Mouse (Mus musculus): ENCODE results near the gene Tceal8. TPM values are rescaled to one million over a fixed set of nuclear protein-coding genes. Genes with fewer than 3 reads are reported as not detected.
A peak's percentile ranks its signal among the peaks of the same experiment; 100 is the strongest.
"Not testable (repeated sequence)": the region's sequence is repeated elsewhere in the genome, so short reads cannot be mapped to it uniquely, and the experiment has no call there.

Tceal8 gene
- 206 and 225 TPM in 2 replicates for polyA plus RNA-seq (2015; fragmentation: Nextera tagmentation; extraction: Ambion mirVana)

DNA sequence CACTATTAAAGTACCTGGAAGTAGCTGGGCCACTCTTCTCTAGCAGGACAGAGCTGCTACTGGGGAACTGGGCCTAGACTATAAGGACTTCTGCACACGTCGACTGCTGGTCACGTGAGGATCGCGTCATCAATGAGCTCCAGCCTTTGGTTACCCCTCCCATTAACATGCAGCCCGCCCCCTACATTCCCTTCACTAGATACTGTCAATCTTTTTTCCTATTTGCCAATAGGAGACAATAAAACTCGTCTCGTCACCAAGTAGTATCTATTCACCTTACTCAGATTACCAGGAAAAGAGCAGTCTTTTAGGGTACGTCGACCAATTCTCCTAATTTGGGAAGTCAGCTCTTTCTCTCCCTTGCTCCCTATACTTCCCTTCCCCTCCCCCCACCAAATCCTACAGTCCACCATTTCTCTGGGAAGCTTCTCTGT, at the start of gene Tceal8:
Gene Tceal8, minus strand, starts transcription at position 225 of the 434 bp plus-strand sequence.
- Histone ChIP-seq H3K27me3 (no peaks in the 10 kb centered on the region), H3K9me3 (no peaks in the 10 kb centered on the region), H3K4me2 (peak within 1 kb of the TSS; percentile 41), H3K4me1 (0 out of 2 replicates have a peak, but pooled peaks cover 2% of the 10 kb centered on the region), H3K4me3 (peak within 1 kb of the TSS; percentile 52), H3K36me3 (no peaks in the 10 kb centered on the region), H3K27ac (peak within 1 kb of the TSS; percentile 89), H3K9ac (peak within 1 kb of the TSS; percentile 57)
- whole genome bisulfite sequencing, result 25% methylated on average over 10 of the region's 10 CpGs
- peak; percentile 98 for ATAC-seq (ENCODE audit: insufficient number of reproducible peaks, low FRiP score, low TSS enrichment, low read depth)

DNA sequence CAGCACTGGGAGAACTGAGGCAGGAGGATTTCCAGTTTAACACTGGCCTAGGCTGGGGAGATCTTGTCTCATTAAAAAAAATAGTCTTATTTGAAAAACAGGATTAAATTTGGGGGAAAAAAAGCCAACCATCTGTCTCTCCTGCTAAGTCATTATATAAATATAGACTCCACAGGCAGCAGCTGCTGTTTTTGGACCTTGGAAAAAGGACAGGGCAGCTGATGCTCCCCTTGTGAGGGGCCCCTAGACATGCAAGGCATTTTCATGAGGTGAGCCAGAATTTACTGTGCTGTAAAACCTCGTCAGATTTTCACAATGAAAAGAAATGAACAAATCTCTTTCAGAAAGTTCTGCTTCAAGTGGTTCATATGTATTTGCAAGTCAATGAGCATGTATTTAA, 44.2 kb upstream of the Tceal8 start:
- H3K27ac ChIP-seq, result no peak overlapping the region
- no peaks in the 10 kb centered on the region for H3K36me3 ChIP-seq
- H3K9me3 ChIP-seq, result no peaks in the 10 kb centered on the region
- no peak overlapping the region for H3K4me3 ChIP-seq
- no peak overlapping the region for H3K9ac ChIP-seq
- H3K4me1 ChIP-seq, result no peaks in the 10 kb centered on the region
- WGBS, result 25% methylated on average over 1 of the region's 1 CpGs
- no peak for ATAC-seq (ENCODE audit: insufficient number of reproducible peaks, low FRiP score, low TSS enrichment, low read depth)
- H3K27me3 ChIP-seq, result no peaks in the 10 kb centered on the region; the same call in 1 of the 2 replicates
- no peak overlapping the region for H3K4me2 ChIP-seq

DNA sequence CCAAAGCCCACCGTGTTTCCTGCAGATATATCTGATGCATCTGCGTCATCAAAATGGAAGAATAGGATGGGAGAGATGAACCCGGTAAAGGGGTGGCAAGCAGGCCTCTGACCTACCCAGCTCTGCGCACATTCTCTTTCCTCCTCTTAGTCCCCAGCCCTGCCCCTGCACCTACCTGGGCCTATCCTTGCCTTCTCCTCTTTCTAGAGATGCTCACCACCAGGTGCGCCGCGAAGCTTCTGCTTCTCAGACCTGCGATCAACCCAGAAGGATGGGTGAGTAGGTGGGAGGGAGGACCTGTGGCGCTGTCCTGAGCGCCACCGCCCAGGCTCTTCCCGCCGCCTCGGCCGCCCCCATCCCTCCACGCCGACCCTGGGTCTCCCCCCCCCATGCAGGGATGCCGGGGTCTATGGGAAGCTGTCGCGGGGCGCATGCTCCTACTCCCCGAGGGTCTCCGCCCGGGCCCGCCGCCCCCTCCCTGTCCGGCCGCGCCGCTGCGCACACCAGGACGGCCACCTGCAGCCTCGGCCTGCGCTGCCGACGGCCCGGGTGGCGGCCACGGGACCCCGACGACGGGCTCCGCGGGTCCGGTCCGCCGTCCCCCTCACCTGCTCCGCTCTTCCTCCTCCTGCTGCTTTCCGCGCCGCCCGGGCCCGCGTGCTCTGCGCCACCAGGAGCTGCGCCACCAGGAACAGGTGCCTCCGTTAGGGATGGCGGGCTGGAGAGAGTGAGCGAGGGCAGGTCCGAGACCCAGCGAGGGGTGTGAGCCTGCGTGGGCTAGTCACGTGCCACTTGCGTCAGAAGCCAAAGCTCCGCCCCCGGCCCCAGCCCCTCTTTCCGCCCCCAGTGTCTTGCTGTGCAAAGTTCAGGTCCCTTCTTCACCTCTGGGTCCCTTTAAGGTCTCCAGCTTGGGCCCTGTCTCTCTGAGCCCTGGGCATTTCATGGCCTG, 42.9 kb upstream of the Tceal8 start, which contains the start of the genes Tceal7 and Bex1:
Gene Tceal7, plus strand, starts transcription at position 51 of the 949 bp plus-strand sequence.
Gene Bex1, minus strand, starts transcription at position 785 of the 949 bp plus-strand sequence.
- H3K9ac ChIP-seq, H3K36me3 ChIP-seq, H3K9me3 ChIP-seq, H3K4me1 ChIP-seq, H3K27ac ChIP-seq, H3K27me3 ChIP-seq: not testable (repeated sequence)
- Histone ChIP-seq H3K4me2 (peak within 1 kb of the TSS; percentile 42), H3K4me3 (peak within 1 kb of the TSS; percentile 34)
- ATAC-seq (ENCODE audit: insufficient number of reproducible peaks, low FRiP score, low TSS enrichment, low read depth), result 0 out of 2 replicates have a peak, but pooled peaks have one; percentile 40
- WGBS, result 30% methylated on average over 10 of the region's 67 CpGs

DNA sequence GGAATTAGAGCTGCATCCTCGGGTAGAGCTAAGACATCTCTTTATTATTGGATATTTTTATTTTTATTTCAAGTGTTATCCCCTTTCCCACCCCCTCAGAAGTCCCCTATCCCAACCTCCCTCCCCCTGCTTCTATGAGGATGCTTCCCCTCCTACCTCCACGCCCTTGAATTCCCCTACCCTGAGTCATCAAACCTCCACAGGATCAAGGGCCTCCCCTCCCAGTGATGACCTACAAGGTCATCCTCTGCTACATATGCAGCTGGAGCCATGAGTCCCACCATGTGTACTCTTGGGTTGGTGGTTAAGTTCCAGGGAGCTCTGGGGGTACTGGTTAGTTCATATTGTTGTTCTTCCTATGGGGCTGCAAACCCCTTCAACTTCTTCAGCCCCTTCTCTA, 41.3 kb upstream of the Tceal8 start:
- Histone ChIP-seq H3K36me3 (no peaks in the 10 kb centered on the region), H3K4me3 (no peak overlapping the region), H3K27me3 (no peaks in the 10 kb centered on the region), H3K4me2 (no peak overlapping the region), H3K27ac (no peak overlapping the region), H3K9ac (no peak overlapping the region), H3K4me1 (no peaks in the 10 kb centered on the region), H3K9me3 (no peaks in the 10 kb centered on the region)
- ATAC-seq (ENCODE audit: insufficient number of reproducible peaks, low FRiP score, low TSS enrichment, low read depth), result no peak
- whole genome bisulfite sequencing, result 63% methylated on average over 2 of the region's 2 CpGs

DNA sequence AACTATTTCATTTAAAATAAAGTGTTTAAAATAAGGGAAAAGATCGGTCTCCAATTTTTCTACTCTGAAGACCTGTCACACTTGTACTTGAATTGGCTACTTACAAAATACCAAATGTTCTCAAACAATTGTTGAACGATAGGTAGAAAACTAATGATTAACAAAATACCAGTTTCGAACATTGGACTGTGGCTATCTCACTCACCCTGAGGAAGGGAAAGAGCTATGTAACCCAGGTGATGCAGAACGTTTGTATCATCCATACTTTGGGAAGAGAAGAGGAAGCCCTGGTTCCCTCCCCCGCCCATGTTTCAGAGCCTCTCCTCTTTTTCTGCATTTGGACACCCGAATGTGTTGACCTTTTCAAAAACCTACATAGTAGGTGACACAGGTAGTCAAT, 32.3 kb upstream of the Tceal8 start:
- no peaks in the 10 kb centered on the region for H3K9me3 ChIP-seq
- no peak overlapping the region for H3K27ac ChIP-seq
- H3K27me3 ChIP-seq, result peaks cover 3% of the 10 kb centered on the region; the same call in 1 of the 2 replicates
- H3K4me1 ChIP-seq, result no peaks in the 10 kb centered on the region
- H3K9ac ChIP-seq, result no peak overlapping the region
- ATAC-seq (ENCODE audit: insufficient number of reproducible peaks, low FRiP score, low TSS enrichment, low read depth), result no peak
- no peak overlapping the region for H3K4me2 ChIP-seq
- WGBS, result 79% methylated on average over 6 of the region's 6 CpGs
- H3K36me3 ChIP-seq, result no peaks in the 10 kb centered on the region
- H3K4me3 ChIP-seq, result no peak overlapping the region

DNA sequence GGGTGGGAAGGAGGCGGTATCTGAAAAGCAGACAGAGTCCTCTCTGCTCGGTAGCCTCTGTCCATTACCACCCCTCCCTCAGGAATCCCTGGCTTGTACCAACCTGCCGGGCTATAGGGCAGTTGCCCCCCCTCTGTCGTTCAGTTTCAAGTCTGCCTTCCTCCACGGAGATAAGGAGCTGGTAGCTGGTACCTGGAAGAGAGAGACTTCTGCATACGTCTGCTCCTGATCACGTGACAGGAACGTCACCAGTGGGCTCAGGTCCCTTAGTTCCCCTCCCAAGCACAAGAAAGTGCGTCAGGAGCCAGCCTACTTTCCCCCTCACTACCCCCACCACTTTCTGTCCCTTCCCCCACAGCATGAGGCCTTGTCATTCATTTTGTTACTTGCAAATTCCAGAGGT, 31.5 kb upstream of the Tceal8 start, which contains the start of gene Tceal5:
Gene Tceal5, minus strand, starts transcription at position 213 of the 403 bp plus-strand sequence.
- Histone ChIP-seq H3K4me3 (peak within 1 kb of the TSS; percentile 44), H3K9me3 (no peaks in the 10 kb centered on the region), H3K36me3 (no peaks in the 10 kb centered on the region), H3K4me1 (no peaks in the 10 kb centered on the region), H3K27ac (no peak within 1 kb of the TSS), H3K27me3 (peaks cover 3% of the 10 kb centered on the region; the same call in 1 of the 2 replicates), H3K4me2 (peak within 1 kb of the TSS; percentile 52), H3K9ac (no peak within 1 kb of the TSS)
- 24% methylated on average over 9 of the region's 9 CpGs for WGBS
- no peak for ATAC-seq (ENCODE audit: insufficient number of reproducible peaks, low FRiP score, low TSS enrichment, low read depth)

DNA sequence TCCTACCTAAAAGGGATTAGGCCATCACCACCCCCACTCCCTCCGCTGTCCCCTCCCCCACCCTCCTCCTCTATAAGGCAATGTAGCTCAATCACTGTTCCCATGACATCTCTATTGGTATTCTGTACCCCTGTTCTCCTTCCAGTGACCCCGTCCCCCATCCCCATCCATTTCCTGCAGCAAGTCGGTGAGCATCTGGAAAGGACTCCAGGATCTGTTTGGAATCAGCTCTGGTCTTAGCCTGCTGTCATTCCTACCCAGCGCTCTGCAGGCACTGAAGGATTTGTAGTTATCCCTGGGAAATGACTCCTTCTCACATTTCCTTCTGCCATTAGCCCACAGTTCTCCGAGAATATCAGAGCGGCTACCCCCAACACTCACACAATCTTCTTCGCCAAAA, 31.1 kb upstream of the Tceal8 start:
- H3K4me3 ChIP-seq, result peak overlapping the region; percentile 44
- H3K9ac ChIP-seq, result no peak overlapping the region
- 22% methylated on average over 7 of the region's 7 CpGs for WGBS
- no peaks in the 10 kb centered on the region for H3K9me3 ChIP-seq
- no peak for ATAC-seq (ENCODE audit: insufficient number of reproducible peaks, low FRiP score, low TSS enrichment, low read depth)
- no peak overlapping the region for H3K27ac ChIP-seq
- peaks cover 3% of the 10 kb centered on the region; the same call in 1 of the 2 replicates for H3K27me3 ChIP-seq
- no peaks in the 10 kb centered on the region for H3K36me3 ChIP-seq
- H3K4me2 ChIP-seq, result peak overlapping the region; percentile 52
- no peaks in the 10 kb centered on the region for H3K4me1 ChIP-seq

DNA sequence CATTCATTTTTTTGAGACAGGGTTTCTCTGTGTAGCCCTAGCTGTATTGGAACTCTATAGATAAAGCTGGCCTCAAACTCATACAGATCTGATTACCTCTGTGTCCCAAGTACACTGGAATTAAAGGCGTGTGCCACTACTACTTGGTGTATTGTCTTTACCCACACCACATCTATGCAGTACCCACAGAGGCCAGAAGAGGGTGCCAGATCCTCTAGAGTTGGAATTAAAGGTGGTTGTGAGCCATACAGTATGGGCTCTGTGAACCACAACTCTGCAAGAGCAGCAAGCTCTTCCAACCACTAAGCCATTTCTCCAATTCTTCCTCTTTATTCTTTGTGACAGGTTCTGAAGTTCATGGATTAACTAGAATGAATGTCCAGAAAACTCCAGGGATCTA, 24.7 kb upstream of the Tceal8 start:
- no peak overlapping the region for H3K27ac ChIP-seq
- no peak overlapping the region for H3K4me2 ChIP-seq
- no peaks in the 10 kb centered on the region for H3K36me3 ChIP-seq
- H3K27me3 ChIP-seq, result no peaks in the 10 kb centered on the region
- H3K9me3 ChIP-seq, result no peaks in the 10 kb centered on the region
- ATAC-seq (ENCODE audit: insufficient number of reproducible peaks, low FRiP score, low TSS enrichment, low read depth), result no peak
- H3K4me3 ChIP-seq, result no peak overlapping the region
- H3K9ac ChIP-seq, result no peak overlapping the region
- H3K4me1 ChIP-seq, result no peaks in the 10 kb centered on the region
- WGBS, result 44% methylated on average over 1 of the region's 1 CpGs

DNA sequence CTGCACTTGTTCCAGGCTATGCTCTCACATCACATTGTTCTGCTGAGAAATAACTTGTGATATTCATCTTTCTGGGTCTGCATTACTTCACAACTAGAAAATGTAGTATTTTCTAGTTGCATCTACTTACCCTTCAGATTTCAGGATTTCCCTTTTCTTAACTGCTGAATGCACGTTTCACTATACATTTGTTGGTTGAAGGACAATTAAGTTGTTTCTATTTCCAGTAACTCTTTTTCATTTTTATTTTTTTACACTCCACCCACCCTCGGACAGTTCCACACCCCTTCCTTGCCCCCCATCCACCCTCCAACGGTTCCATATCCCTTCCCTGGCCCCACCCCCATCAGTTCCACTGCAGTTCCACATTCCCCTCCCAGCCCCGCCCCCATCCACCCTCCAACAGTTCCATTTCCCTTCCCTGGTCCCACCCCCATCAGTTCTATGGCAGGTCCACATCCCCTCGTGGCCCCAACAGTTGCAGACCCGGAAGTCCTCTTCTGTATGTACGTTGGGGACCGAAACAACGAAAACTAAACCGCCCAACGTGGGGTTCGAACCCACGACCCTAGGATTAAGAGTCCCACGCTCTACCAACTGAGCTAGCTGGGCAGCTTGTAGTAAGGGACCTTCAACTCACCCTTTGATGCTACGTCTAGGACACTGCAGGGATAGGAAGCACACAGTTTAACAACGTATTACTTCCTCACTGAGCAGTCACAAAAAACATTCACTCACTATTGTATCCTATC, 23.2 kb upstream of the Tceal8 start:
- Histone ChIP-seq H3K36me3 (no peaks in the 10 kb centered on the region), H3K9me3 (no peaks in the 10 kb centered on the region), H3K4me3 (no peak overlapping the region), H3K4me2 (no peak overlapping the region), H3K4me1 (no peaks in the 10 kb centered on the region), H3K27me3 (no peaks in the 10 kb centered on the region), H3K9ac (no peak overlapping the region), H3K27ac (no peak overlapping the region)
- WGBS, result 79% methylated on average over 16 of the region's 16 CpGs
- no peak for ATAC-seq (ENCODE audit: insufficient number of reproducible peaks, low FRiP score, low TSS enrichment, low read depth)

DNA sequence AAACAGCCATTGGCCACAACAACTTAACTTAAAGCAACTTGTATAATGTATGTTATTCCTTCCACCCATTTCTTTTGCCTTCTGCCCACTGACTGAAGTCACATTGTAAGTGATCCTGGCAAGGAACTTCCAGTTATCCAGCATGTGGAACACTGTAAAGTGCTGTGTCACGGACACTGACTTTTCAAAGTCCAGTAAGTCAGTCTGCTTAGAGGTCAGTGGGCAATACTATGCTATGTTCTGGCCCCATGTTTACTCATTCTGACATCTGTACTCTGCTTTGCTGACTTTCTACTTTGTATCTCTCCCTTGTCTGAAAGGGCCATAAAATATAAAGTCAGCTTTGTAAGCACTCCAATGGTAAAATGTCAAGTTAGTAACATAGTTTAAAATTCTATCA, 11.0 kb upstream of the Tceal8 start:
- H3K4me2 ChIP-seq, result no peak overlapping the region
- no peaks in the 10 kb centered on the region for H3K36me3 ChIP-seq
- no peaks in the 10 kb centered on the region for H3K4me1 ChIP-seq
- H3K9ac ChIP-seq, result no peak overlapping the region
- H3K27me3 ChIP-seq, result peaks cover 6% of the 10 kb centered on the region
- 87% methylated on average over 1 of the region's 1 CpGs for WGBS
- no peak for ATAC-seq (ENCODE audit: insufficient number of reproducible peaks, low FRiP score, low TSS enrichment, low read depth)
- no peak overlapping the region for H3K4me3 ChIP-seq
- H3K27ac ChIP-seq, result no peak overlapping the region
- no peaks in the 10 kb centered on the region for H3K9me3 ChIP-seq

DNA sequence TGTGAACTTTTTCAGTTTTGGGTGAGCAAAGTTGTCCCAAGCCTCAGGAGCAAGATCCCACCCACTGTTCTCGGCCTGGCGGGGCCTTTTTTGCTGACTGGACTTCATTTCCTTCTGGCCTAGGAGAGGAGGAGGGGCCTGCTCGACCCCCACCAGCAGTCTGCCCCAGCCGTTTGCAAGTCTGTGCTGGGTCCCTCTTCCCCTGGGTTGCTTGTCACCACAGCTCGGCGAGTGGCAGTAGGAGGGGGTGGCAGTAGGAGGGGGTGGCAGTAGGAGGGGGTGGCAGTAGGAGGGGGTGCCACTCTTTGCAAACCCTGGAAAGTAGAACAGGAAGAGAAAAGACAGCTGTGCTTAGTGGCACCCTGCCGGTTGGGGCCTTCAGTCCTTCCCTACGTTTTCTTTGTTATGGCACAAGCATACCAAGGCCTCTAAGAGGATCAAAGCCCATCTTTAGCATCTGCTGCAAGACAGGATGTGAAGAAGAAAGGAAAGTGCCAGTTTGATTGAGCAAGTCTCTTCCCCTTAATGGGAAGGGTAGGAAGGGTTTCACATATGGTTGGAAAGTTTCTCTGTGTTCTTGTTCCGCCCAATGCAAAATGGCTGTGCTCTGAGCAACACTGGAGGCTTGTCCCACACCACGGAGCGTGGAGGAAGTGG, 8.9 kb upstream of the Tceal8 start:
- Histone ChIP-seq H3K9me3 (no peaks in the 10 kb centered on the region), H3K4me2 (no peak overlapping the region), H3K9ac (no peak overlapping the region), H3K4me1 (no peaks in the 10 kb centered on the region), H3K36me3 (no peaks in the 10 kb centered on the region), H3K4me3 (no peak overlapping the region), H3K27me3 (peaks cover 6% of the 10 kb centered on the region), H3K27ac (no peak overlapping the region)
- WGBS, result 32% methylated on average over 11 of the region's 11 CpGs
- ATAC-seq (ENCODE audit: insufficient number of reproducible peaks, low FRiP score, low TSS enrichment, low read depth), result no peak
